Mouse (Mus musculus) hindbrain, embryonic 14.5 days (tissue): Measurements from ENCODE around the gene Ankrd2. TPM values are rescaled to one million over a fixed set of nuclear protein-coding genes. Genes with fewer than 3 reads are reported as not detected.
A peak's percentile ranks its signal among the peaks of the same experiment; 100 is the strongest.

ENCODE experiments used
- ATAC-seq: fragments of 200-750 bp; cut with Nextera tagmentation; 2 replicates; pipeline ENCODE4 v1.8.0; 2017; ENCODE audit warnings: moderate number of reproducible peaks, mild to moderate bottlenecking, moderate TSS enrichment, moderate library complexity; ENCODE audit not compliant: low FRiP score
- DNase-seq: peaks from one replicate; pipeline ENCODE4 v3.0.0-alpha.2; 2015; ENCODE audit warnings: low spot score
- H3K27ac ChIP-seq: fragments of 300-500 bp; sonication (generic); 2 replicates; pipeline ENCODE4 v1.5.1; 2014; ENCODE audit warnings: mild to moderate bottlenecking, moderate library complexity
- H3K27me3 ChIP-seq: fragments of 300-500 bp; sonication (generic); 2 replicates; pipeline ENCODE4 v1.6.1; 2014; ENCODE audit warnings: mild to moderate bottlenecking, low read length, mixed read lengths; ENCODE audit not compliant: control insufficient read depth, insufficient read depth
- H3K36me3 ChIP-seq: fragments of 300-500 bp; sonication (generic); replicated peaks from 2 replicates; pipeline ENCODE4 v1.6.1; 2014; ENCODE audit not compliant: control insufficient read depth, insufficient read depth
- H3K4me1 ChIP-seq: fragments of 300-500 bp; sonication (generic); replicated peaks from 2 replicates; pipeline ENCODE4 v1.6.1; 2014; ENCODE audit warnings: antibody characterized with exemption, low read length, mixed read lengths; ENCODE audit not compliant: control insufficient read depth, insufficient read depth
- H3K4me2 ChIP-seq: fragments of 300-500 bp; sonication (generic); replicated peaks from 2 replicates; pipeline ENCODE4 v1.6.1; 2014; ENCODE audit warnings: mild to moderate bottlenecking, moderate library complexity
- H3K4me3 ChIP-seq: fragments of 300-500 bp; sonication (generic); replicated peaks from 2 replicates; pipeline ENCODE4 v1.5.1; 2014; ENCODE audit warnings: mild to moderate bottlenecking, low read length
- H3K9ac ChIP-seq: fragments of 300-500 bp; sonication (generic); 2 replicates; pipeline ENCODE4 v1.6.1; 2014
- H3K9me3 ChIP-seq: fragments of 300-500 bp; sonication (generic); 2 replicates; pipeline ENCODE4 v1.6.1; 2016; ENCODE audit warnings: low read length; ENCODE audit not compliant: control insufficient read depth
- WGBS: fragments of 180-500 bp; shearing (Covaris S2); extraction: QIAGEN DNeasy Blood & Tissue Kit; methylation state at CpG from one replicate; pipeline ENCODE4 v1.1.7; 2014; 5-methylcytosine and 5-hydroxymethylcytosine counted together
- polyA plus RNA-seq: library from polyadenylated mRNA; unstranded; fragments of >200 nt; fragmentation: Nextera tagmentation; extraction: Ambion mirVana; gene quantifications from 2 replicates; pipeline ENCODE4 v1.2.1, GENCODE M21; 2014

Gene Ankrd2
- polyA plus RNA-seq, 1 experiment from 2014 or later = 1.2 TPM

DNA sequence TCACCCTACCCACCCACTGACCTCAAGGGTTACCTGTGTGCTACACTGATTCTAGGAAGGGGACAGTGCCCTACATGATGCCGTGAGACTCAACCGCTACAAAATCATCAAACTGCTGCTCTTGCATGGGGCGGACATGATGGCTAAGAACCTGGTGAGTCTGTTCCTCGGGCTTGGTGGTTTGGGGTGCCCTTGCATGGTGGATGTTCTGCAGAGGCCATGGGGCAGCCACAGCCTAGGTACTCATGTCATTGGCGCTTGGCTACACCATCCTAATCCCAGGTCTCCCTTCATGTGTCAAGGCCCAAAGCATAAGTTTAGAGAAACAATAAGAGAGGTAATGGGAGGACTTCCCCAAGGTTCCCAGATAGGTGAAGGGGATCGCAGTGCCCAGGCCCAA, 8.2 kb downstream of the Ankrd2 start:
- Histone ChIP-seq H3K9me3 (no peaks in the 10 kb centered on the region), H3K36me3 (no peaks in the 10 kb centered on the region), H3K27ac (no peak overlapping the region), H3K9ac (no peak overlapping the region), H3K4me3 (no peak overlapping the region), H3K4me1 (no peaks in the 10 kb centered on the region), H3K4me2 (no peak overlapping the region), H3K27me3 (no peaks in the 10 kb centered on the region)
- DNase-seq = no peak
- 95% methylated on average over 6 of the region's 6 CpGs for WGBS
- no peak for ATAC-seq

- Histone ChIP-seq H3K4me2 (peak within 1 kb of the TSS; percentile 44), H3K9me3 (no peaks in the 10 kb centered on the region), H3K27me3 (no peaks in the 10 kb centered on the region), H3K9ac (0 out of 2 replicates have a peak within 1 kb of the TSS, but pooled peaks have one; percentile 24), H3K27ac (no peak within 1 kb of the TSS), H3K36me3 (no peaks in the 10 kb centered on the region), H3K4me3 (peak within 1 kb of the TSS; percentile 18; the same call in 1 of the 2 replicates), H3K4me1 (no peaks in the 10 kb centered on the region)
- 27% methylated on average over 23 of the region's 23 CpGs for WGBS
- ATAC-seq (peak; percentile 91), DNase-seq (peak; percentile 61)
These were observed 9.7 kb downstream of the Ankrd2 start, which contains the start of gene Hoga1 for GRCm38 (mm10) chr19:42045269-42046102. Hoga1 (plus strand) TSS chr19:42045610.

DNA sequence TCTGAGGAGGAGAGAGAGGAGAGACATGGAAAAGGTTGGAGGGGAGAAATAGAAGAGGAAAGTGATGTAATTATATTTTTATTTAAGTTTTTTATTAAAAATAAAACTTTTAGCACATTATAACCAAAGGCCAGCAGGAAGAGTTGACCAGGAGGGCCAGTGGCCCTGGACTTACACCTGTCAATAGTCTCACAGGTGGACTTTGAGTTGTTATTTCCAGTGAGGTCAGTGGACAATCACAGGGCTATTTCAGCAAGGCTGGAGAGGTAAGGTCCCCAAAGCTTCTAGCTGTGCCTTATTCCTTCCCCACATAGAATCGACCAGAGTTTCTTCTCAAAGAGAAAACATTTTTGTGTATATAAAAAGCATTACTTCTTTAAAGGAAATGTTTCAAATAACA, 14.5 kb downstream of the Ankrd2 start:
- Histone ChIP-seq H3K36me3 (no peaks in the 10 kb centered on the region), H3K27me3 (no peaks in the 10 kb centered on the region), H3K9me3 (no peaks in the 10 kb centered on the region), H3K4me3 (no peak overlapping the region), H3K27ac (no peak overlapping the region), H3K4me1 (no peaks in the 10 kb centered on the region), H3K4me2 (no peak overlapping the region), H3K9ac (no peak overlapping the region)
- ATAC-seq (no peak), DNase-seq (no peak)
- WGBS = 81% methylated on average over 1 of the region's 1 CpGs

GRCm38 (mm10) chr19:42051351-42051750, 15.6 kb downstream of the Ankrd2 start:
- H3K4me3 ChIP-seq = no peak overlapping the region
- H3K36me3 ChIP-seq = no peaks in the 10 kb centered on the region
- no peaks in the 10 kb centered on the region for H3K4me1 ChIP-seq
- no peaks in the 10 kb centered on the region for H3K9me3 ChIP-seq
- ATAC-seq (no peak), DNase-seq (no peak)
- H3K9ac ChIP-seq = no peak overlapping the region
- 95% methylated on average over 3 of the region's 3 CpGs for WGBS
- no peak overlapping the region for H3K4me2 ChIP-seq
- no peaks in the 10 kb centered on the region for H3K27me3 ChIP-seq
- H3K27ac ChIP-seq = no peak overlapping the region

- Histone ChIP-seq H3K36me3 (no peaks in the 10 kb centered on the region), H3K4me3 (no peak within 1 kb of the TSS), H3K4me2 (no peak within 1 kb of the TSS), H3K9me3 (no peaks in the 10 kb centered on the region), H3K27ac (no peak within 1 kb of the TSS), H3K27me3 (no peaks in the 10 kb centered on the region), H3K4me1 (no peaks in the 10 kb centered on the region), H3K9ac (no peak within 1 kb of the TSS)
- ATAC-seq (no peak), DNase-seq (no peak)
- WGBS = 82% methylated on average over 4 of the region's 4 CpGs
These were observed 16.1 kb downstream of the Ankrd2 start, which contains the start of gene 4933411K16Rik for GRCm38 (mm10) chr19:42051948-42052347. 4933411K16Rik (plus strand) TSS chr19:42052248.

GRCm38 (mm10) chr19:42054255-42054654, 18.5 kb downstream of the Ankrd2 start:
- Histone ChIP-seq H3K27me3 (no peaks in the 10 kb centered on the region), H3K27ac (no peak overlapping the region), H3K4me2 (no peak overlapping the region), H3K4me1 (no peaks in the 10 kb centered on the region), H3K4me3 (no peak overlapping the region), H3K9ac (no peak overlapping the region), H3K36me3 (no peaks in the 10 kb centered on the region), H3K9me3 (no peaks in the 10 kb centered on the region)
- WGBS = 86% methylated on average over 6 of the region's 6 CpGs
- no peak for ATAC-seq
- no peak for DNase-seq

DNA sequence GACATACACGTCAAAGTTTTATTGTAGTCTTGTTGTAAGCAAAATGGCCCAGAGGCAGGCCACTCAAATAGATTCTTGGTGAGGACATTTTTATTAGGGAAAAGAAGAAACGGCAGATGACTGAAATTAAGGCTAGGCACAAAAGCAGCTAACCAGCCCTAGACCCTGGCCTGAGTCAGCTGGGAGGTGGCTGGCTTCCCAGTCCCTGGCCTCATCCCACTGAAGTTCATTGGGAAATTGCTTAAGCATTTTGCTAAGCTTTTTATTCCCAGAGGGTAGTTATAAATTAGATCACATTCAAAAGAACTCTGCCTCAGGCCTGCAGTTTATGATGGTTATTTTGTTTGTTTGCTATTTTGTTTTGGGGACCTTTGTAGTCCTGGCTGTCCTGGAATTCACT, 20.1 kb downstream of the Ankrd2 start:
- Histone ChIP-seq H3K27me3 (no peaks in the 10 kb centered on the region), H3K4me3 (no peak overlapping the region), H3K27ac (no peak overlapping the region), H3K4me2 (no peak overlapping the region), H3K36me3 (no peaks in the 10 kb centered on the region), H3K9ac (no peak overlapping the region), H3K4me1 (no peaks in the 10 kb centered on the region), H3K9me3 (no peaks in the 10 kb centered on the region)
- WGBS = 85% methylated on average over 2 of the region's 2 CpGs
- no peak for DNase-seq
- no peak for ATAC-seq

DNA sequence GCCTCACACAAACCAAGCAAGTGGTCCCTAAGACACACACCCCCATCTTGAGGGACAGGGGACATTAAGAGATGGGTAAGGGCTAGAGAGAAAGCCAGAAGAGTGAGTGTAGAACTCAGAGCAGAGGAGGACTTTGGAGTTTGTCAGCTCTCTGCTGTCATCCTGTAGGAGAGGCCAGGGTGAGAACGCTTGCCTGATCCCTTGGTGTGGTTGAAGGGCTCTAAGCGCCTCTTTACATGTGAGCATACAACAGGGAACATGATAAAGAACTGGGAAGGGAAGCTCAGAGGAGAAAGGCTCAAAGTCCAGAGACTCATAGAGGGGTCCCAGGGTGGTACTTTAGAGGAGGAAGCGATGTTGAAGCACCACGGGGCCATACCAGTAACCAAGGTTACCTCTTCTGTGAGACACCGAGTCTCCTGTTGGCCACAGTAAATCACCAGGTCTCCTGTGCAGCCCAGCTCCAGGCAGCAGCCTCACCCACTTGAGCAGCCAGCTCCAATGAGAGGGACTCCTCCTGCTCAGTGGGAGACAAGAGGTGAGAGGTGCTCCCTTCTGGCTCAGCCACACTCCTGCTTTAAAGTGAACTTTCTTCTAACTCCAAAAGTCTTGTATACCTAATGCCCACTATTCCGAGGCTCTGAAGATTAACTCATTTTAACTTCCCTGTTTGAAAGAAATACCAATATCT, 21.1 kb downstream of the Ankrd2 start:
- no peak for ATAC-seq
- no peak overlapping the region for H3K4me2 ChIP-seq

DNA sequence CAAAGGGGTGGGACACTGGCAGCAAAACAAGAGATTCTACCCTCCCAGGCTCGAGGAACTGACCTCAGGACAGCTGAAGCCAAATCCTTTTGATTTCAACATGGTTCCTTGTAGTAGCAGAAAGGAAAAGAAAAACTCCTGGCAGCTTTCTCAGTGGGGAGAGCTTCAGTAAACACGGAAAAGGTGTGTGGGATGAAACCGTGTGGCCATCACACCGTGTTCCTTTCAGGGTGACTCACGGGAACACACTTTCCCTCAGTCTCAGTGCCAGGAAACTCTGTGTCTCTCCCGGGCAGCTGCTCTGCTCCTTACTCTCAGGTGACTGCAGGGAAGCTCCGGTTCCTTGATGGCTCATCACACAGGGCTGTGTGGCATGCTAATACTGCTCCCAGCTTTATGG, 22.6 kb downstream of the Ankrd2 start:
- H3K4me3 ChIP-seq = no peak overlapping the region
- no peaks in the 10 kb centered on the region for H3K36me3 ChIP-seq
- no peak overlapping the region for H3K9ac ChIP-seq
- 80% methylated on average over 7 of the region's 7 CpGs for WGBS
- H3K27me3 ChIP-seq = no peaks in the 10 kb centered on the region
- H3K4me1 ChIP-seq = no peaks in the 10 kb centered on the region
- DNase-seq (no peak), ATAC-seq (no peak)
- H3K27ac ChIP-seq = no peak overlapping the region
- H3K4me2 ChIP-seq = no peak overlapping the region
- H3K9me3 ChIP-seq = no peaks in the 10 kb centered on the region

More for the DNA sequence above, 21.1 kb downstream of the Ankrd2 start:
- DNase-seq = no peak
- H3K4me3 ChIP-seq = no peak overlapping the region
- no peak overlapping the region for H3K27ac ChIP-seq
- no peaks in the 10 kb centered on the region for H3K36me3 ChIP-seq
- no peaks in the 10 kb centered on the region for H3K27me3 ChIP-seq
- H3K9ac ChIP-seq = no peak overlapping the region
- 92% methylated on average over 6 of the region's 6 CpGs for WGBS
- H3K9me3 ChIP-seq = no peaks in the 10 kb centered on the region
- no peaks in the 10 kb centered on the region for H3K4me1 ChIP-seq
